Mouse (Mus musculus): Measurements from ENCODE around the gene Rarres1. TPM values are rescaled to one million over a fixed set of nuclear protein-coding genes. Genes with fewer than 3 reads are reported as not detected.

The Rarres1 gene
- polyA plus RNA-seq, 1 experiment from 2014 or later = 1.6 TPM

- Histone ChIP-seq H3K4me1 (no peaks in the 10 kb centered on the region), H3K9me3 (replicated peaks) (no peaks in the 10 kb centered on the region), H3K36me3 (peaks cover 88% of the 10 kb centered on the region), H3K4me2 (no peak overlapping the region), H3K9ac (no peak overlapping the region), H3K4me3 (no peak overlapping the region), H3K27ac (no peak overlapping the region), H3K27me3 (replicated peaks) (no peaks in the 10 kb centered on the region)
- no peak for ATAC-seq
- WGBS (ENCODE audit: insufficient replicate concordance) = 84% methylated on average over 5 of the region's 5 CpGs
These were observed 64.6 kb downstream of the Rarres1 start for GRCm38 (mm10) chr3:67450601-67451210.

- WGBS (ENCODE audit: insufficient replicate concordance) = 92% methylated on average over 21 of the region's 21 CpGs
- H3K27me3 ChIP-seq (replicated peaks) = no peaks in the 10 kb centered on the region
- no peaks in the 10 kb centered on the region for H3K4me1 ChIP-seq
- no peak overlapping the region for H3K4me2 ChIP-seq
- H3K9me3 ChIP-seq (replicated peaks) = no peaks in the 10 kb centered on the region
- H3K4me3 ChIP-seq = no peak overlapping the region
- H3K36me3 ChIP-seq = peaks cover 87% of the 10 kb centered on the region
- H3K9ac ChIP-seq = no peak overlapping the region
- ATAC-seq = no peak
- H3K27ac ChIP-seq = no peak overlapping the region
These were observed 65.7 kb downstream of the Rarres1 start for GRCm38 (mm10) chr3:67449660-67450059.

- H3K27me3 ChIP-seq (replicated peaks) = no peaks in the 10 kb centered on the region
- no peak overlapping the region for H3K9ac ChIP-seq
- H3K4me3 ChIP-seq = no peak overlapping the region
- no peaks in the 10 kb centered on the region for H3K9me3 ChIP-seq (replicated peaks)
- WGBS (ENCODE audit: insufficient replicate concordance) = 88% methylated on average over 2 of the region's 2 CpGs
- no peak for ATAC-seq
- H3K4me2 ChIP-seq = no peak overlapping the region
- H3K36me3 ChIP-seq = peaks cover 88% of the 10 kb centered on the region
- H3K4me1 ChIP-seq = no peaks in the 10 kb centered on the region
- H3K27ac ChIP-seq = no peak overlapping the region
These were observed 68.2 kb downstream of the Rarres1 start for GRCm38 (mm10) chr3:67447143-67447542.

GRCm38 (mm10) chr3:67434011-67434410 is 81.3 kb downstream of the Rarres1 start:
- no peak for ATAC-seq
- Histone ChIP-seq H3K36me3 (peaks cover 72% of the 10 kb centered on the region), H3K9me3 (replicated peaks) (no peaks in the 10 kb centered on the region), H3K4me3 (no peak overlapping the region), H3K27me3 (replicated peaks) (no peaks in the 10 kb centered on the region), H3K4me1 (peaks cover 12% of the 10 kb centered on the region), H3K9ac (no peak overlapping the region), H3K27ac (no peak overlapping the region), H3K4me2 (no peak overlapping the region)
- WGBS (ENCODE audit: insufficient replicate concordance) = 83% methylated on average over 6 of the region's 6 CpGs

- peak within 1 kb of the TSS; percentile 72 for H3K4me2 ChIP-seq
- H3K27me3 ChIP-seq (replicated peaks) = no peaks in the 10 kb centered on the region
- H3K4me3 ChIP-seq = peak within 1 kb of the TSS; percentile 80
- peak; percentile 93 for ATAC-seq
- H3K27ac ChIP-seq = peak within 1 kb of the TSS; percentile 30; the same call in 1 of the 2 replicates
- peaks cover 12% of the 10 kb centered on the region for H3K9me3 ChIP-seq (replicated peaks)
- peaks cover 12% of the 10 kb centered on the region for H3K4me1 ChIP-seq
- H3K9ac ChIP-seq = peak within 1 kb of the TSS; percentile 81
- peaks cover 33% of the 10 kb centered on the region for H3K36me3 ChIP-seq
- WGBS (ENCODE audit: insufficient replicate concordance) = under 1% methylated on average over 24 of the region's 24 CpGs
These were observed 85.3 kb downstream of the Rarres1 start, which contains the start of gene Gfm1 for GRCm38 (mm10) chr3:67429999-67430380. Gfm1 (plus strand) TSS chr3:67430096.

DNA sequence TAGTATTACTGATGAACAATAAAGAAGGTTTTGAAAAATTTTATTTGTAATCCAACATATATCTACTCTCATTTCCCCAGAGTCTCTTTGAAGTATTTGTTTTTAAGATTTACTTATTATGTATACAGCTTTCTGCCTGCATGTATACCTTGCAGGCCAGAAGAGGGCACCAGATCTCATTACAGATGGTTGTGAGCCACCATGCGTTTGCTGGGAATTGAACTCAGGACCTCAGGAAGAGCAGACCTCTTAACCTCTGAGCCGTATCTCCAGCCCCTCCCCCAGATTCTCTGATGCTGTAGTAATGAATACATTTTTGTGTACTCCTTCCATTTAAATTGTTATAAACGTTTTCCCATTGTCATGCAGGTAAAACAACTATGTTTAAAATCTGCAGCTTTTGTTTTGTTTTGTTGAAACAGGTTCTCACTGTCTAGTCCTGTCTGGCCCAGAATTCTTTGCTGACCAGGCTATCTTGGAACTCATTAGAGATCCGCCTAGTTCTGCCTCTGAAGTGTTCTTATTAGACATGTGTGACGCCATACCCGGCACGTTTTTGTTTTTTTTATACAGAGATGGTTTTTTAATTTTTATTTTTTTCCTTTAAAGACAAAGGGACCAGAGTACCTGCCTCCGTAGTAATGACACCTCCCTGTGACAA is 85.9 kb downstream of the Rarres1 start:
- 27% methylated on average over 8 of the region's 8 CpGs for WGBS (ENCODE audit: insufficient replicate concordance)

More for the DNA sequence above, 85.9 kb downstream of the Rarres1 start:
- ATAC-seq = peak; percentile 33; the same call in 1 of the 2 replicates
- Histone ChIP-seq H3K4me3 (peak overlapping the region; percentile 80), H3K36me3 (peaks cover 28% of the 10 kb centered on the region), H3K9ac (no peak overlapping the region), H3K9me3 (replicated peaks) (peaks cover 12% of the 10 kb centered on the region), H3K4me2 (peak overlapping the region; percentile 72), H3K27ac (no peak overlapping the region), H3K4me1 (peaks cover 12% of the 10 kb centered on the region), H3K27me3 (replicated peaks) (no peaks in the 10 kb centered on the region)

Other genes starting within 250 kb of the Rarres1 start
- 2.5 and 2.6 TPM in 2 replicates for gene Mlf1, start 141.4 kb downstream of the Rarres1 start, polyA plus RNA-seq (2016; fragmentation: Nextera tagmentation; extraction: Ambion mirVana)
- not detected in 2 replicates for gene Gm17402, start 140.4 kb downstream of the Rarres1 start, polyA plus RNA-seq (2016; fragmentation: Nextera tagmentation; extraction: Ambion mirVana)
- gene Gfm1, start 85.4 kb downstream of the Rarres1 start, polyA plus RNA-seq (2016; fragmentation: Nextera tagmentation; extraction: Ambion mirVana) = 57.3 and 57.6 TPM in 2 replicates
- 16.8 and 17.7 TPM in 2 replicates for gene Lxn, start 51.6 kb downstream of the Rarres1 start, polyA plus RNA-seq (2016; fragmentation: Nextera tagmentation; extraction: Ambion mirVana)
- gene Mfsd1, start 67.2 kb upstream of the Rarres1 start, polyA plus RNA-seq (2016; fragmentation: Nextera tagmentation; extraction: Ambion mirVana) = 29.8 and 30.0 TPM in 2 replicates